Mouse (Mus musculus) retina, postnatal 7 days (tissue): Measurements from ENCODE around the gene Hoxc6.

Source experiments
- DNase-seq: peaks from one replicate; pipeline ENCODE4 v3.0.0-alpha.2; 2012; ENCODE audit warnings: low read depth, low spot score

The Hoxc6 gene

GRCm38 (mm10) chr15:103037579-103037978 lies 39.5 kb downstream of the Hoxc6 start:
- DNase-seq: no peak

DNA sequence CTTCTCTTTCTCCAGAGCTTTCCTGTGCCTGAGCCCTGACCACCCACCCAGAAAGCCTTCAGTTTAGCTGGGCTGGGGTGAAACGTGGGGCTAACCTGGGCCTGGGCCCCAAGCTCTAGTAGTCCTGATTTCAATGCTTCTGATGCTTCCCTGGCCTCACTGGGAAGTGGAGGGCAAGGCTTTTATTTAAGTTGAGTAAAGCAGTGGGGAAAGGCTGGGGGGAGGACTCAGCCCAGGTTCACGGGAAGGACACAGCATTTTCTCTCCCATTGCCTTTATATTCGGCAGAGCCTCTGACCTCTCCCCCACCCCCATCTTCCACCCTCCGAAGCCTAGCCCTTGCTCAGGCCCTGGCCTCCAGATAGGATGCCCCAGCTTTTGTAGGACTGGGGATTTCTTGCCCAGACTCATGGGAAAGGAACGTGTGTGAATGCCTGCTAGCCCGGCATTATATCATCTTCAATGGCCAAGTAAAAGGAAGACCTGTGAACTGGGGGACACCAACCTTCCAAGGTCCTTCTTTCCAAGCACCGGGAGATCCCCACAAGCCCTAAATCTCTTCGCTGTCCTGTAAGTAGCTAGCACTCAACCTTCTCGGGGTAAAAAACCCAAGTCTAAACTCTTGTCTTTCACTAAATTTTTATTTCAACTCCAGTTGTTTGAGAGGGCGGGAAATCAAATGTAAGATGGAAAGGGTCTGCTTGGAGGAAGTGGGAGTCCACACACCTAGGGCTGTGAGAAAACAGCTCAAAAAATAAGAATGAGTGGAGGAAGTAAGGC lies 40.8 kb downstream of the Hoxc6 start:
- DNase-seq: no peak

GRCm38 (mm10) chr15:103039609-103040008 lies 41.6 kb downstream of the Hoxc6 start:
- DNase-seq: no peak

GRCm38 (mm10) chr15:103040601-103041000 lies 42.5 kb downstream of the Hoxc6 start:
- no peak for DNase-seq

DNA sequence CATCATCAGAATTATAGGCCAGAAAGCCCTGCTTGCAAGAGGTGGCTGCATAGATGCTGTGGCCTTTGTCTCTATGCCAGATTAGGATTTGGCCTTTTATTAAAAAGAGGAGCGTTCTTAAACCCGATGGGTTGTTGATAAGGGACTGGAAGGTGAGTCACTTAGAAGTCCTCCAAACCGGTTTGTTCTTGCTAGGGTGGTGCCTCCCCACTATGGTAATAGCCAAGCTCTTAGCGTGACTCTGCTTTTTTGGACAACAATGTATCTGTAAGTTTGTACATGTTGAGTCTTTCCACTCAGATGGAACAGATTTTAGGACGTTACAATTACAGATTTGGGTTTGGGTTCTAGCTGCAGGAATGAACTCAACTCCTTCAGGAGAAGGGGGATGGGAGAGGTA lies 43.6 kb downstream of the Hoxc6 start:
- no peak for DNase-seq

DNA sequence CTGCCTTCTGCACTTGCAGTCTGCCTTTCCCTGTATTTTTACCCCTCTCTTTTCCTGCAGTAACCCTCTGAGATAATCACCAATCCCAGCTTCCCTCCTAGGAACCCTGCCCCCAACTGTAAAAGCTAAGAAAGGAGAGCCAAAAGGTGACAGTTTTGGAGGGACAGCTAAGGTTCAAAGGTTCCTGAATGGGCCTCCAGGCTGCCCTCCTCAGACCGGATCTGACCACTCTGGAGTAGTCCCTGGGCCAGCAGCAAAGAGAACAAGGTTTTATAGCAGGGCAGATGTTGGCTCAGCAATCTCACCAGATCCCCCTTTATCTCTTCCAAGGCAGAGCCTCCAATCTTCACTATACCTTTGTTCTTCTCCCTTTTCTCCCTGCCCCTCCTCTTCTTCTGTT lies 44.2 kb downstream of the Hoxc6 start:
- no peak for DNase-seq

DNA sequence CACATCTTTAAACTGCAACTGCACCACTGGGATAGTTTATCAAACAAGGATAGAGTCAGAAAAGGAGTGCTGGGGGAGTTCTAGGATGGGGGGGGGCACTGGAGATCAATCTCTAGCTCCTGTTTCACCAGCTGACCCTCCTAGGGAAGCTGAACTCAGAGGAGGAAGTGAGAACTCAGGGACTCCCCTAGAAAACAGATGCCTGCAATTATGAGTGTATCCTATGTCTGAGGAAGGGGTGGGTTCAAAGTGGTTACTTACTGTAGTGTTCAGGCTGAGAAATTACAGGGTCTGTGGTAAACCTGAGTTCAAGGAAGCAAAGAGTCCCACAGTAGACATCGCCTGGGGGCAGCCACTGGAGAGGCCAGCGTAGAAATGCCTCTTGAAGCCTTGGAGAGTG lies 53.6 kb downstream of the Hoxc6 start:
- no peak for DNase-seq

DNA sequence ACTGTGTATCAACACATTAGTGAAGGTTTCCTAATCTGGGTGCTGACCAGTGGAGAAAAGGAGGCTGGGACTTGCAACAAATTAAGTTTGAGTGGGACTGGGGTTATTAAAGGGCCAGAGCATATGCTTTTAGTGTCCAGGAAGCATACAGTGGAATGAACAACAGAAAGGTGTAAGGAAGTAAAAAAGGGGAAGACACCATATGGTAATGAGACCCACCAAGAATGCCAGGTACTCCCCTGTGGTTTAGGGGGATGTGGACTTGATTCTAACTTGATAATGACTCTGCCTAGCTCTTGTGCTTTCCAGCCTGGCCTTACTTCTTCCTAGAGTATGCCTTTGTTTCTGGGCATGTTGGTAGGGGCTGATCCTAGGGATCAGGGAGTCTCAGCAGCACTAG lies 55.2 kb downstream of the Hoxc6 start:
- no peak for DNase-seq

- DNase-seq: no peak
Measured at GRCm38 (mm10) chr15:103056396-103056795, 58.3 kb downstream of the Hoxc6 start.

DNA sequence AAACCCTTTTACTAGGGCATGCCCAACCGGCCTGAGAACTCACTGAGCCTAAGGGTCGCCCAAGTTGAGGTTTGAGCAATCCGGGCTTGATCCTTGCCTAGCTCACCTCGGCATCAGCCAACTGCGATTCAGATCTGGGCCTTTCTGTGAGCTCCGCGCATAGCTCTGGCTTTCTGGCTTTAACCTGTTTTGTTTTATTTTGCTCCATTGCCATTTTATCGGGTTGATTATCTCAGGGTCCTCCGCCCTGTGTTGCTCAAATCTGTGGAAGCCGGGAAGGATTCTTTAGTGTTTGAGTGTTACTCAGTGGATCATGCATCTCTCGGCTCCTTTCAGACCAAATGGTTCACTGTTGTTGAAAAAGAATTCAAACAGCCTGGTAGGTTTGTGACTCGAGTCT lies 60.7 kb downstream of the Hoxc6 start:
- no peak for DNase-seq

GRCm38 (mm10) chr15:103059393-103059992 lies 61.4 kb downstream of the Hoxc6 start:
- no peak for DNase-seq

DNA sequence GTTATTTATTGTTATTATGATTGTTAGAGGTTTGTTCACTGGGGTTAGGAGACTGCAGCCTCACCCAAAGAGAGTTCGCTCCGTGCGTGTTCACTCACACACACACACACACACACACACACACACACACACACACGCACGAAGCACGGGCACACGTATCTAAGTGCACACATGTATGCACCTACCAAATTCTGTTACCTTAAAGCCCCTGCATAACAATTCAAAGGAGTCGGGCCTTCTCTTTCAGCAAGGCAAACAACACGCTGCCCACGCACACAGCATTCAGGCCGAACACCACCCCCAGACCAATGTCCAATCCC lies 61.9 kb downstream of the Hoxc6 start:
- DNase-seq: no peak

DNA sequence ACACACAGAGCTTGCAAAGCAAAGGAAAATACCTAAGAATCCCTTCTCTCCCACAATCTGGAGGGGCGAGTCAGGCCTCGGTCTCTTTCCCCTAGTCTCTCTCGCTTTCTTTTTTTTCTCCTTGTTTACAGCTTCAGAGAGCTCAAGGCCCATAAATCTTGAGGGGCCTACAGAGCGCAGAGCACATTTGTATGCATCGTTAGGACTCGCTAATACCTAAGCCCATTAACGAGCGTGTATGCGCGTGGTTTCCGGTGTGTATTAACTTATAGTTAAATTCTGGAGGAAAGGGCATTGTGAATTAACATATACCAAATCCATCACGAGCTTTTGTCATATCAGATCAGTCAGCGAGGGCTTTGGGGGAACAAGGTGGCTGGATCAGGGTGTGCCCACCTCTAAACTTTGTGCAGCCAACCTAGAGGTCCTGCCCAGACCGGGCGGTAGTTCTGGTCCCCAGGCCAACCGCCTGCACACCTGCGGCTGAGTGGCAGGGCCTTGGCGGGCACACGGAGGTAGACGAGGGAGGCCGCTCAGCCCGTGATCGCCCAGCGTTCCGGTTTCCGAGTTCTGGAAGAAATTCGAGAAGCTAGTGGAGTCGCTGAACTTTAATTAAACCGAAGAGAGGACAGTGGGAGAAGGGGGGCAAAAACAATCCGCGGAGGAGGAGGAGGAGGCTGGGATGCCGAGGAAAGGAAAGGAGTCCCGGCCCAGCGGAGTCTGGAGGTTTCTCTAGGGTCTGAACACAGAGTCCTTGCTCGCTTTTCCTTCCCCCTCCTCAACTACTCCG lies 62.5 kb downstream of the Hoxc6 start:
- DNase-seq: no peak

DNA sequence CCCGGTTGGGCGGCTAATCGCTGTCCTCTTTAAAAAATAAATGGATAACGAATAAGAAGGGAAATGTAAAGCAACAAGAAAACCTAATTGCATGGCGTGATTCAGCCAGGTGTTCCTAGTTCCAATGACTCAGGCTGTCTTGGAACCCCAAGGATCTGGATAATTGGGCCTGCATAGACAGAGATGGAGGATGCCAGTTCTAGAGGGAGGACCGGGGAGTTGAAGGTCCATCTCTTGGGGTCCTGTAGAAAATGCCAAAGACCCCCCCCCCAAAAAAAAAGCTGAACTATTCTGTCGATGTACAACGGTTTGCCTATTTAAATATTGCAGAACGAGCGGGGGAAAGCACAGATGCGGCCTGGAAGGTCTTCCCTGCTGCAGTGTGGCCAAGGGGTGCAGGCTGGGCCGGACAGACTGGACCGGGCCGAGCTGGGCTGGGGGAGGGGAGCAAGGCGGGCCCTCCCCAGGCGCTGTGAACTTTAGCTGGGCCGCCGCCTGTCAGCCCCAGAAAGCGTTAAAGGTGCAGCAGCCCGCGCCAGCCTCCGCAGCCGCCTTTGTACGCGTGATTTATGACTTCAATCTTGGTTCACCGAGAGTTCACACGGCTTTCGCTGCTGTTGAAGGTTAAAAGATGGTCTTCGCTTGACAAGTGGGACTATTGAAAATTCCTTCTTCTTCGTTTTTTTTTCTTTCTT lies 63.2 kb downstream of the Hoxc6 start:
- DNase-seq: no peak
